Mouse (Mus musculus) heart, embryonic 15.5 days (tissue): ENCODE results near the gene Hrasls. TPM values are rescaled to one million over a fixed set of nuclear protein-coding genes. Genes with fewer than 3 reads are reported as not detected.
A peak's percentile ranks its signal among the peaks of the same experiment; 100 is the strongest.

Experiments
- ATAC-seq: fragments of 200-750 bp; cut with Nextera tagmentation; replicated peaks from 2 replicates; pipeline ENCODE4 v1.8.0; 2017; ENCODE audit warnings: low read depth, moderate TSS enrichment; ENCODE audit not compliant: insufficient number of reproducible peaks, insufficient read depth, low FRiP score
- H3K27ac ChIP-seq: fragments of 300-500 bp; sonication (generic); 2 replicates; pipeline ENCODE4 v1.5.1; 2015; ENCODE audit warnings: mild to moderate bottlenecking, inconsistent platforms
- H3K27me3 ChIP-seq: fragments of 300-500 bp; sonication (generic); 2 replicates; pipeline ENCODE4 v1.6.1; 2015; ENCODE audit warnings: inconsistent platforms
- H3K36me3 ChIP-seq: fragments of 300-500 bp; sonication (generic); 2 replicates; pipeline ENCODE4 v1.6.1; 2015; ENCODE audit warnings: mild to moderate bottlenecking, inconsistent platforms
- H3K4me1 ChIP-seq: fragments of 300-500 bp; sonication (generic); replicated peaks from 2 replicates; pipeline ENCODE4 v1.6.1; 2015; ENCODE audit warnings: inconsistent platforms
- H3K4me2 ChIP-seq: fragments of 300-500 bp; sonication (generic); 2 replicates; pipeline ENCODE4 v1.6.1; 2015; ENCODE audit warnings: inconsistent platforms, mild to moderate bottlenecking, moderate library complexity
- H3K4me3 ChIP-seq: fragments of 300-500 bp; sonication (generic); 2 replicates; pipeline ENCODE4 v1.5.1; 2015; ENCODE audit warnings: mild to moderate bottlenecking, inconsistent platforms
- H3K9ac ChIP-seq: fragments of 300-500 bp; sonication (generic); 2 replicates; pipeline ENCODE4 v1.6.1; 2015; ENCODE audit warnings: mild to moderate bottlenecking, inconsistent platforms
- H3K9me3 ChIP-seq: fragments of 300-500 bp; sonication (generic); replicated peaks from 2 replicates; pipeline ENCODE4 v1.6.1; 2016; ENCODE audit warnings: inconsistent platforms
- WGBS: fragments of 180-500 bp; shearing (Covaris S2); methylation state at CpG from one replicate; pipeline ENCODE4 v1.1.7; 2015; ENCODE audit warnings: mixed read lengths; 5-methylcytosine and 5-hydroxymethylcytosine counted together
- polyA plus RNA-seq: library from polyadenylated mRNA; unstranded; fragments of >200 nt; fragmentation: Nextera tagmentation; extraction: Ambion mirVana; gene quantifications from 2 replicates; pipeline ENCODE4 v1.2.1, GENCODE M21; 2015

Hrasls gene
- polyA plus RNA-seq, 1 experiment from 2014 or later: 1.8 TPM

DNA sequence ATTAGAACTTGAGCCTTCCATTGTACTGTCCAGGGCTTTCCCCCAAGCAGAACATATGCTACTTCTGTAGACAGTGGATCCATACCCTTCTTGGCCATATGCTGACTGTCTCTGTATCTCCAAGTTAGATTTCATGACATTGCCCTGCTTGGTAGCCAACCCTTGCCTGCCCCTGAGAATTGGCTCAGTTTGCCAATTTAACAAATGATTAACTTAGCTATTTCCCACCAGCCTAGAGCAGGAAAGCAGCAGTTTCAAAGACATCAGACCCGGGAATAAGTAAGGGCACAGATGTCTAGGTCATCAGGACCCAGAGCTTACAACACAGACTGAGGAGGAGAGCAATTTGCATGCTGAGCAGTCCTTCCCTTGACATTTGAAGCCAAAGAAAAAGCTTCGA is 3.9 kb upstream of the Hrasls start:
- no peak for ATAC-seq
- no peaks in the 10 kb centered on the region for H3K36me3 ChIP-seq
- H3K27me3 ChIP-seq: peaks cover 25% of the 10 kb centered on the region
- H3K4me1 ChIP-seq: peaks cover 20% of the 10 kb centered on the region
- no peak overlapping the region for H3K27ac ChIP-seq
- H3K4me3 ChIP-seq: no peak overlapping the region
- H3K9ac ChIP-seq: no peak overlapping the region
- no peaks in the 10 kb centered on the region for H3K9me3 ChIP-seq
- WGBS: 44% methylated on average over 2 of the region's 2 CpGs
- no peak overlapping the region for H3K4me2 ChIP-seq

DNA sequence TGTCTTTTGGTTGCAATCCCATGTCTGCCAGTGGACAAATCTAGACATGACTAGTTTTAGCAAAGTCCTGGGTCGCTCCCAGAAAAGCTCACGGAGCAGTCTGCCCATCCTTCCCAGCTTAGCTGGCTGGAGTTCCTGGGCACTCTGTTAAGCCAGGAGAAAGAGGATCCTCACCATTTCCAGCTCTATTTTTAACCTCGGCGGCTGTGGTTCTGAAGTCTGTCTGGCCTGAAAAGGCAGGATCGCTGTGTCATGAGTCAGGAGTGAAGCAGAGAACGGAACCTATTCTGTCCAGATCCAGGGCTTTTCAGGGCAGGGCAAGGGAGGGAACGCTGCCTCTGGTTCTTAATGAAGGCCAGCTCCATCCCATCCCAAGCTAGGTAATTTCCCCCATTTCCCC is 654 bp upstream of the Hrasls start:
- Histone ChIP-seq H3K9ac (no peak overlapping the region; the same call in 1 of the 2 replicates), H3K4me1 (peaks cover 20% of the 10 kb centered on the region), H3K27ac (no peak overlapping the region), H3K4me2 (peak overlapping the region; percentile 93), H3K27me3 (peaks cover 33% of the 10 kb centered on the region), H3K36me3 (no peaks in the 10 kb centered on the region), H3K4me3 (0 out of 2 replicates have a peak overlapping the region, but pooled peaks have one; percentile 2), H3K9me3 (no peaks in the 10 kb centered on the region)
- WGBS: 25% methylated on average over 7 of the region's 7 CpGs
- no peak for ATAC-seq

DNA sequence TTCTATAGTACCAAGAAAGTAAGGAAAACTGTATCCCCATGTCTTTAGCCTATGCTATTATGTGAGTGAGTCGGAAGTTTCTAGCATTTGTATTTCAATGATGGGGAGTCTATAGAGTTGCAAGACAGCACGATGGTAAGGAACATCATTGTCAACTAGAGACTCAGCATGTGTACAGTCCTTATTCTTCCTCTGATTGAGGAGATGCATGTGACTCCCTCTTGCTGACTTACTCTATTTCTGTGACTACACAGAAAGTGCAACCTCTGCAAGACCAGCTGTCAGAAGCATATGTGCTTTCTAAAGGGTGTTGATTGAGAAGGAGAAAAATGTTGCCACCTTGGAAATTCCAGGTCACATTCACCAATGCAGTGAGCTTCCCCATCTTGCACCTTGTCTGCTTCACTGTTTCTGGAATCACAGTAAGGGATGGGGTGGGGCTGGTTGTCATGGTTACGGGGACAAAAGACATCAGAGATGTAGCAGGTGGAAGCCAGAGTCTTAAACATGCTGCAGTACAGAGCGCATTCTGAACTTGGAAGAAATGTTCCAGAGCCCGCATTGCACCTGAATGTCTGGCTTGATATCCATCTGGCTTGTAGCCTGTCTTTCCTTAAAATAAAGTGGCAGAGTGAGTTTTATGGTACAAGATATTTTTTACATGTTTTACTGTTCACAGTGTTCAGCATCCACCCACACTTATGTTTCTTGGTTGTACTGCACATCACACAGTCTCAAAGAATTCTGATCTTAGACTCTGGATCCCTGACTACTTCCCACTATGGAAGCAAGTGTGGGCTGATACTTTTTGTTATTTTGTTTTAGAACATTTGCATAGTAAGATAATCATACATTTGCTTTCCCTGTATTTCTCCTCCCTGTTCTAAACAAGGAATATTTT is 7.2 kb downstream of the Hrasls start:
- Histone ChIP-seq H3K27ac (no peak overlapping the region), H3K4me1 (no peaks in the 10 kb centered on the region), H3K4me3 (no peak overlapping the region), H3K27me3 (no peaks in the 10 kb centered on the region), H3K9me3 (no peaks in the 10 kb centered on the region), H3K9ac (no peak overlapping the region), H3K4me2 (no peak overlapping the region), H3K36me3 (no peaks in the 10 kb centered on the region)
- WGBS: 82% methylated on average over 5 of the region's 5 CpGs
- no peak for ATAC-seq

DNA sequence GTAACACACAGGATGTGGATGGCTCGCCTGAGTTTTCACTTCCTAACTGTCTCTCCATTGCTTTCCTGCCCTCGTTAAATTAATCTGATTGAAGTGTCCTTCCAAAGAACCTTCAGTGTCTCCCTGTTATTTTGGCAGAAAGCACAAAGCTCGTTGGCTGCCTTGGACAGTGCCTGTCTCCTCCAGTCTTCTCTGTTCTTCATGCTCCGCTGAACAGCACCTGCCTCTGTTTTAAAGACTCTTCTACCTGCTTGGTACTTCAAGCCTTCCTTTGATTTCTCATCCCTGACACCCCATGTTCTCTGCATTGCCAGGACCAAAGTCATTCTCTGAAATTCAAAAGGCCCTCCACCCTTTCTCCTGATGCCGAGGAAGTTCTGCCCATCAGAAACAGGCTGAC is 26.5 kb downstream of the Hrasls start:
- Histone ChIP-seq H3K27me3 (no peaks in the 10 kb centered on the region), H3K9ac (no peak overlapping the region), H3K9me3 (no peaks in the 10 kb centered on the region), H3K36me3 (no peaks in the 10 kb centered on the region), H3K4me3 (no peak overlapping the region), H3K4me1 (no peaks in the 10 kb centered on the region), H3K27ac (no peak overlapping the region), H3K4me2 (no peak overlapping the region)
- WGBS: 67% methylated on average over 5 of the region's 5 CpGs
- no peak for ATAC-seq

DNA sequence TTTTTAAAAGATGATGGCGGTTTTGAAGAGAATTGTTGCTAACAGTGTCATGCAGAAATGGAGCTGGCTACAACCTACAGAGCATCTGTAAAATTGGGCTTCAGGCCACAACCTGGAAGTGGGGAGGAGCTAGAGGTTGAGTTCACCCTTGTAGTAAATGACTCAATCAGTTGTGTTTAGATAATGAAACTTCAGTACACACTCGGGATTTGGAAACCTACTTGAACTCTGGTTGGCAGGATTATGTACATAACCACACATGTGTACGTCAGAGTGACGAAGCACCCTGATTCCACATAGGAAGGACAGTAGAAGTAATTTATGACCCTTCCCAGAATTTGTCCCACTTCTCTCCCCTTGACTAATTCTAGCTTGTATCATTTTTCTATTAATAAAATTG is 44.8 kb downstream of the Hrasls start:
- Histone ChIP-seq H3K4me1 (no peaks in the 10 kb centered on the region), H3K4me3 (no peak overlapping the region), H3K4me2 (no peak overlapping the region), H3K9ac (no peak overlapping the region), H3K27me3 (no peaks in the 10 kb centered on the region), H3K36me3 (no peaks in the 10 kb centered on the region), H3K27ac (no peak overlapping the region), H3K9me3 (no peaks in the 10 kb centered on the region)
- WGBS: 83% methylated on average over 4 of the region's 4 CpGs
- no peak for ATAC-seq

Other genes with a start within 250 kb of the Hrasls start
- gene Atp13a5, start 169.0 kb downstream of the Hrasls start, polyA plus RNA-seq: not detected in 2 replicates